Mouse (Mus musculus): ENCODE data around the gene Paxip1. TPM values are rescaled to one million over a fixed set of nuclear protein-coding genes. Genes with fewer than 3 reads are reported as not detected.

The Paxip1 gene
- polyA plus RNA-seq, 1 experiment = 17.4 TPM

- H3ac ChIP-seq (ENCODE audit: control insufficient read depth, insufficient read length, low read depth) = no peak overlapping the region
- no peaks in the 10 kb centered on the region for H3K36me3 ChIP-seq (ENCODE audit: control insufficient read depth, insufficient read depth)
- no peaks in the 10 kb centered on the region for H3K79me3 ChIP-seq (ENCODE audit: low read depth)
- no peaks in the 10 kb centered on the region for H3K79me2 ChIP-seq (ENCODE audit: control insufficient read depth, insufficient read depth)
- no peak overlapping the region for H3K4me3 ChIP-seq (ENCODE audit: insufficient read depth, poor library complexity, severe bottlenecking)
- H3K27me3 ChIP-seq (ENCODE audit: control insufficient read depth, insufficient read depth, insufficient read length) = no peaks in the 10 kb centered on the region
- no peak for TF ChIP-seq FOSL1 (IDR thresholded peaks at IDR 0.05; ENCODE audit: insufficient read depth, low read length, poor library complexity, severe bottlenecking)
- TF ChIP-seq MAX (IDR thresholded peaks at IDR 0.05) = no peak
- TF ChIP-seq MYOG (IDR thresholded peaks at IDR 0.05; ENCODE audit: control insufficient read depth, extremely low read depth, insufficient read length) = no peak
- TF ChIP-seq CEBPB (IDR thresholded peaks at IDR 0.05; ENCODE audit: low read depth) = no peak
- TF ChIP-seq CTCF (IDR thresholded peaks at IDR 0.05; ENCODE audit: control insufficient read depth, insufficient read depth, insufficient read length) = no peak
- no peak for TF ChIP-seq MYOD1 (IDR thresholded peaks at IDR 0.05; ENCODE audit: control insufficient read depth, insufficient read length, low read depth)
- no peak for TF ChIP-seq USF1 (IDR thresholded peaks at IDR 0.05; ENCODE audit: low read depth)
Measured at GRCm38 (mm10) chr5:27818840-27819672, 27.6 kb upstream of the Paxip1 start.

- no peaks in the 10 kb centered on the region for H3K27me3 ChIP-seq (ENCODE audit: control insufficient read depth, insufficient read depth, insufficient read length)
- no peak for TF ChIP-seq CEBPB (IDR thresholded peaks at IDR 0.05; ENCODE audit: low read depth)
- no peak for TF ChIP-seq MYOG (IDR thresholded peaks at IDR 0.05; ENCODE audit: control insufficient read depth, extremely low read depth, insufficient read length)
- no peak for TF ChIP-seq USF1 (IDR thresholded peaks at IDR 0.05; ENCODE audit: low read depth)
- TF ChIP-seq FOSL1 (IDR thresholded peaks at IDR 0.05; ENCODE audit: insufficient read depth, low read length, poor library complexity, severe bottlenecking) = no peak
- TF ChIP-seq MYOD1 (IDR thresholded peaks at IDR 0.05; ENCODE audit: control insufficient read depth, insufficient read length, low read depth) = no peak
- TF ChIP-seq CTCF (IDR thresholded peaks at IDR 0.05; ENCODE audit: control insufficient read depth, insufficient read depth, insufficient read length) = no peak
- no peak for TF ChIP-seq MAX (IDR thresholded peaks at IDR 0.05)
- H3ac ChIP-seq (ENCODE audit: control insufficient read depth, insufficient read length, low read depth) = no peak overlapping the region
- no peak overlapping the region for H3K4me3 ChIP-seq (ENCODE audit: insufficient read depth, poor library complexity, severe bottlenecking)
- H3K79me2 ChIP-seq (ENCODE audit: control insufficient read depth, insufficient read depth) = no peaks in the 10 kb centered on the region
- no peaks in the 10 kb centered on the region for H3K36me3 ChIP-seq (ENCODE audit: control insufficient read depth, insufficient read depth)
- no peaks in the 10 kb centered on the region for H3K79me3 ChIP-seq (ENCODE audit: low read depth)
Measured at GRCm38 (mm10) chr5:27814282-27814681, 22.8 kb upstream of the Paxip1 start.

GRCm38 (mm10) chr5:27793923-27794322 lies 2.4 kb upstream of the Paxip1 start:
- Histone ChIP-seq H3K79me2 (ENCODE audit: control insufficient read depth, insufficient read depth) (peaks cover 23% of the 10 kb centered on the region), H3ac (ENCODE audit: control insufficient read depth, insufficient read length, low read depth) (no peak overlapping the region), H3K36me3 (ENCODE audit: control insufficient read depth, insufficient read depth) (peaks cover 7% of the 10 kb centered on the region), H3K79me3 (ENCODE audit: low read depth) (peaks cover 20% of the 10 kb centered on the region), H3K4me3 (ENCODE audit: insufficient read depth, poor library complexity, severe bottlenecking) (no peak overlapping the region), H3K27me3 (ENCODE audit: control insufficient read depth, insufficient read depth, insufficient read length) (no peaks in the 10 kb centered on the region)
- TF ChIP-seq MYOD1 (IDR thresholded peaks at IDR 0.05; ENCODE audit: control insufficient read depth, insufficient read length, low read depth) = no peak

GRCm38 (mm10) chr5:27792531-27793205 lies 1.2 kb upstream of the Paxip1 start:
- H3ac ChIP-seq (ENCODE audit: control insufficient read depth, insufficient read length, low read depth) = no peak overlapping the region
- peaks cover 16% of the 10 kb centered on the region for H3K36me3 ChIP-seq (ENCODE audit: control insufficient read depth, insufficient read depth)
- TF ChIP-seq MYOG (IDR thresholded peaks at IDR 0.05; ENCODE audit: control insufficient read depth, extremely low read depth, insufficient read length) (no peak), MYOD1 (IDR thresholded peaks at IDR 0.05; ENCODE audit: control insufficient read depth, insufficient read length, low read depth) (no peak), CEBPB (IDR thresholded peaks at IDR 0.05; ENCODE audit: low read depth) (no peak), FOSL1 (IDR thresholded peaks at IDR 0.05; ENCODE audit: insufficient read depth, low read length, poor library complexity, severe bottlenecking) (no peak), CTCF (IDR thresholded peaks at IDR 0.05; ENCODE audit: control insufficient read depth, insufficient read depth, insufficient read length) (no peak), MAX (IDR thresholded peaks at IDR 0.05) (no peak)
- H3K27me3 ChIP-seq (ENCODE audit: control insufficient read depth, insufficient read depth, insufficient read length) = no peaks in the 10 kb centered on the region
- H3K79me2 ChIP-seq (ENCODE audit: control insufficient read depth, insufficient read depth) = peaks cover 35% of the 10 kb centered on the region
- no peak overlapping the region for H3K4me3 ChIP-seq (ENCODE audit: insufficient read depth, poor library complexity, severe bottlenecking)
- H3K79me3 ChIP-seq (ENCODE audit: low read depth) = peaks cover 28% of the 10 kb centered on the region

- TF ChIP-seq MYOG (IDR thresholded peaks at IDR 0.05; ENCODE audit: control insufficient read depth, extremely low read depth, insufficient read length) = no peak
- TF ChIP-seq FOSL1 (IDR thresholded peaks at IDR 0.05; ENCODE audit: insufficient read depth, low read length, poor library complexity, severe bottlenecking) = no peak
- no peak for TF ChIP-seq MAX (IDR thresholded peaks at IDR 0.05)
- no peak for TF ChIP-seq CTCF (IDR thresholded peaks at IDR 0.05; ENCODE audit: control insufficient read depth, insufficient read depth, insufficient read length)
- TF ChIP-seq MYOD1 (IDR thresholded peaks at IDR 0.05; ENCODE audit: control insufficient read depth, insufficient read length, low read depth) = no peak
- no peak for TF ChIP-seq USF1 (IDR thresholded peaks at IDR 0.05; ENCODE audit: low read depth)
- no peak for TF ChIP-seq CEBPB (IDR thresholded peaks at IDR 0.05; ENCODE audit: low read depth)
- Histone ChIP-seq H3K36me3 (ENCODE audit: control insufficient read depth, insufficient read depth) (peaks cover 22% of the 10 kb centered on the region), H3K79me2 (ENCODE audit: control insufficient read depth, insufficient read depth) (peaks cover 40% of the 10 kb centered on the region), H3ac (ENCODE audit: control insufficient read depth, insufficient read length, low read depth) (peak overlapping the region; percentile 56), H3K27me3 (ENCODE audit: control insufficient read depth, insufficient read depth, insufficient read length) (no peaks in the 10 kb centered on the region), H3K79me3 (ENCODE audit: low read depth) (peaks cover 29% of the 10 kb centered on the region), H3K4me3 (ENCODE audit: insufficient read depth, poor library complexity, severe bottlenecking) (peak overlapping the region; percentile 66)
Measured at GRCm38 (mm10) chr5:27792173-27792470, 631 bp upstream of the Paxip1 start.
